Mouse (Mus musculus) mature B cell (primary cell): Measurements from ENCODE around the gene Gm10974.

Source experiments
- in situ Hi-C: fragments of 300-500 bp; cut with MboI; formaldehyde crosslinking; loops from 2 replicates; pipeline ENCODE4 v1.14.3; 2019

The Gm10974 gene

GRCm38 (mm10) chr7:66358461-66358860 lies 7.2 kb upstream of the Gm10974 start:
- in situ Hi-C loops = no loop called here

DNA sequence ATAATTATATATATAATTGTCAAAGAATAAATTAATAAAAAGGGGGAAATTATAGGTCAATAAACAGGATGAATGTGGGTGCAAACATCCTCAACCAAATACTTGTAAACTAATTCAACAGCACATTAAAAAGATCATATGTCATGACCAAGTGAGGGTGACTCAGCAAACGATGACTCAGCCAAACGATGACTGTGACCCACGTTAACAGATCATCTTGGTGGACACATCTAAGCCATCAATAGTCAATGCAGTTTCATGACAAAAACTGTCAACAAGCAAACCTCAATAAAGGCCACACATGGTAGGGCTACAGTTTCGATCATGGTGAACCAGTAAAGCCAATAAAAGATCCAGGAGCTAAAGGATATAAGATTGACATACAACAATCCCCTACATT lies 6.7 kb upstream of the Gm10974 start:
- in situ Hi-C loops = no loop called here

DNA sequence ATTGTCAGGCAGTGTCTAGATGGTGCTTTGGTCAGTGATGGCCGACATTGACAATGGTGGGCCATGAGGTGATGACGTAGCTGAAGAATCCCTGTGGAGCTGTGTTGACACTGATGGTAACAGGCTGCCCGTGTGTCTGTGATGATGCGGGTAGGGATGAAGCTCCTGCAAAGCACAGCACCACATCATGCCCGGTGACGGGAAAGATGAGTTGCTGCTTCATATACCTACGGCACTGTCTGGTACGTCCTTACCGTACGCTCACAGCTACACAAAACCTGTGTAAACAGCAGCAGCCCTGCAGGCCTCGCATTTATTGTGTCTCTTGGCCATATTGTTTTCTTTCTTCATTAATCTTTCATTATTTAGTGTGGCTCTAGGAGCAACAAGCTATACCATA lies 1.2 kb upstream of the Gm10974 start:
- in situ Hi-C loops = no loop called here

DNA sequence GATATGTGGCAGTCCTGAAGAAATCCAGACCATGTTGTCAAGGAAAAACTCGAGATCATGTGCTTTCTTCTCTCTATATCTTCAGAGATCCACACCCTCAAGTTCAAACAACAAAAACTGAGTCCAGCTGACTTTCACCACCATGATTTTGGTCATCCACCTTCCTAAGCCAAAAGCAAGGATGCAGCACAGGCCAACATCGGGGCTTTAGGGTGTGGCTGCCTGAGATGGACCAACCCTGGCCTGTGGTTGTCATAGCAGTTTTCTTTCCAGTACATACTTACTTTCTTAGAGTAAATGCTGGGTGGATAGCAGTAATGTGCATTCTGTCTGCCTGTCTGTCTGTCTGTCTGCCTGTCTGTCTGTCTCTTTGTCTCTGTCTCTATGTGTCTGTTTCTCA lies 294 bp upstream of the Gm10974 start:
- in situ Hi-C loops = no loop called here

DNA sequence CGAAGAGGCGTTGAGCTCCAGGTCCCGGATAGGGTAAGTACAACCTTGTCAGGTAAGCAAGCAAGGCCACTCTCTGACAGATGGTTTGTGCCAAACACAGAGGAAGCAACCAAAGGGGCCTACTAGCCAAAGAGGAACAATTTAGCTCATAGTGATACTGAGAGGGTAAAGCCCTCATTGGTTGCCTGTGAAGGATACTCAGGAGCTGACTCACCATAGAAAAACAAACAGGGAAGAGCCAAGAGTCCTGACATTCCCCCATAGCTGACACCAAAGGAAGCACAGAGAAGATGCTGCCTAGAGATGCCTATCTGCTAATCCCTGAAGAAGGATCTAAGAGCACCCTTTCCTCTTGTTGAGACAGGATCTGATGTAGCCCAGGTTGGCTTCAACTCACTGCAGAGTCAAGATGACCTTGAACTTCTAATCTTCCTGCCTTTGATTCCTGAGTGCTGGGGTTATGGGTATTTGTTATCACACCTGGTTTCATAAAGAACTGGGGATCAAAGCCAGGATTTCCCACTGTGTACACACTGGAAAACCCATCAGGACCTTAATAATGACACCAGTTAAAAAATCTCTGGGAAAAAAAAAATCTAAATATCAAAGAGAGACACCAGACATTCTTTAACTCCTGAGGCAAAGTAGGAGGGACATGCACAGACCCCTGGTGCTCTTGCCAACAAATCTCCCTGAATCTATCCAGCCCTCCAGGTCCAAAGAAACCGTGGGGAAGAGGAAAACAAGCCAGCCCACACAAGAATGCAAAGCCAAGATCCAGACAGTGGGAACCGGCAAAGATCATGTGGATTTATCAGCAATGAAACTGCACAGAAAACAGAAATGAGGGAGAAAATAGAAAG lies 3.6 kb downstream of the Gm10974 start:
- in situ Hi-C loops = no loop called here

DNA sequence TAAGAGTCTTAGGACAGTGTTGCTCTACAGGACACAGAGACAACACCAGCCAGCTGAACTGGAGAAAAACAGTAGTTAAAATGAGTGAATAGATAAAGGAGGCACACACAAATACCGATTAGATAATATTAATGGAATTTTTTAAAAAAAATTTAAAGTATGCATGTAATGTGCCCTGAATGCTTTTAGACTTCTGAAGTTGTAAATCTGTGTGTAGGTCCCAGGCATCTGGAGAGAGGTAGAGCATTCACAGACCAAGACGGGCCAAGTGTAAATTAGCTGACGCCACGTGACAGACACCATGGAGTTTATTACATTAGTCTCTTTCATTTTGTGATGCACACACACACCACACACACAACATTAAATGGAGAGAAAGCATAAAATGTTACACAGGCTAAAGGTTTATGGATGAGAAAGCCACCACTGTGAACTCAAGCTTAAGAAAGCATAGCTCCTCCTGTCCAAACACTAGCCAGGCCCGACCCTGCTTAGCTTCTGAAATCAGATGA lies 4.3 kb downstream of the Gm10974 start:
- in situ Hi-C loops = no loop called here

GRCm38 (mm10) chr7:66370970-66371369 lies 5.3 kb downstream of the Gm10974 start:
- in situ Hi-C loops = no loop called here

DNA sequence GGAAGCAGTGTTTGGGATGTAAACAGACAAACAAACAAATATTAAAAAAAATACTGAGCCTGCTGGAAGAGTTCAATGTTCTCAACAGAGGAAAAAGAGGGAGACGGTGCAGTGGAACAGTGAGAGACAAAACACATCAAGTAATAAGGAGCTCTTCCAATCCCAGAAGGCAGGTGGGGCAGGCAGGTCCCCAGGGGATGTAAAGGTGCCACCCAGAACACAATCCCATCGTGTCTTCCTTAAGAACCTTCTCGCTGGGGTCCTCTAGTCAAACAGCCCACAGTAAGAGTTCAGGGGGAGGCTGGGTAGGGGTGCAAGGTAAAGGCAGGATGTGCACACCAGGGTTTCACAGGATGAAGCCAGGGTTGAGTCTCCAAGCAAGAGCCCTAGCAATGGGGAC lies 7.7 kb downstream of the Gm10974 start:
- in situ Hi-C loops = no loop called here

DNA sequence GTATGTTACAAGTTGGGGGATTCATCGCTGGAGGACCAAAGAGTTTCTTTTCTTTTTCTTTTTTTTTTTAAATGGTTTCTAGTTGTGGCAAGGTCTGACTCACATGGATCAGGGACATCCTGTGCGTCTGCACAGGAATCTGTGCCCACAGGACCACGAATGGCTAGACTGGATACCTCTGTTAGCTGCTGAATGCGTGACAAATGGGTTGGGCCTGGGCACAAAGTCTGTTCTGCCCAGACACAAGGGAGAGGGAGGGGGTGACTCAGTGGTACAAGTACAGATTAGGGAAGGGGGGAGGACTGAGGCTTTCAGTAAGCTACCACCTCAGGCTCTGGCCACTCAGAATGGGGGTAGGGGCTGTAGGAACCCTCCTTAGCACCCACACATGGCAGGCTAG lies 10.0 kb downstream of the Gm10974 start:
- in situ Hi-C loops = no loop called here

- in situ Hi-C loops = no loop called here
These were observed 10.9 kb downstream of the Gm10974 start for GRCm38 (mm10) chr7:66376560-66376959.

DNA sequence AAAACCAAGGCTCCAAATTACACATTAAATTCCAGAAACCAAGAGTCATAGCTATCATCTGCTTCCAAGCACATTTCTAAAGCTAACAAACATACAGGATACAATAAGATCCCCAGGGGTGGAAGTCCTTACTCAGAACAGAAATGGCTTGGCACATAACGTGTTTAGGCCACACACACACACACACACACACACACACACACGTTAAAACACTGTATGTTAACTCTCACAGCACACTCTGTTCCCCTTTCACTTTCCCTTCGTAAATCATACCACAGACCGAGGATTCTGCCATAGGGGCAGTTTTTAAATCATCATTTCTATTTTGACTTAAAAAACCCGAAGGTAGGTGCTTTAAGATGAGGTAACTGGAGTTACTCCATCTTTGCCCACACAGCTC lies 18.5 kb downstream of the Gm10974 start:
- in situ Hi-C loops = loop anchor here (10.0 kb wide), 1 partner anchor 279 kb away; the partner anchor contains the start of gene Chsy1

DNA sequence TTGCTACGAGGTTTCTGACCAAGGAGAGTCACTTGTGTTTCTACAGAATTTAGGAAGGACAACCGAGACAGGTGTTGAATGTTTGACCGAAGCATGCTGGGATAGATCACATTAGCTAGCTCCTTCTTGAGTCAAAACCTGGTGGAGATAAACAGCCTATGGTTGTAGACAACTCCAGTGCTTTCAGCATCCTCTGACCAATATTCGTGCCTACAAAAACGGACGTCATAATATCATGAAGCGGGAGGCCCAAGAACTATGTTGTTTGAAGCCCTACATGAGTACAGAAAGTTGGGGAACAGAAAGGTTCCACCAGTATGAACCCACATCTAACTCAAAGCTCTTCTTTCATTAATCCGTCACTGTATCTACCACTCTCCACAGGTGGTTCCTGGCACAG lies 19.2 kb downstream of the Gm10974 start:
- in situ Hi-C loops = loop anchor here (10.0 kb wide), 1 partner anchor 280 kb away; the partner anchor contains the start of gene Chsy1

DNA sequence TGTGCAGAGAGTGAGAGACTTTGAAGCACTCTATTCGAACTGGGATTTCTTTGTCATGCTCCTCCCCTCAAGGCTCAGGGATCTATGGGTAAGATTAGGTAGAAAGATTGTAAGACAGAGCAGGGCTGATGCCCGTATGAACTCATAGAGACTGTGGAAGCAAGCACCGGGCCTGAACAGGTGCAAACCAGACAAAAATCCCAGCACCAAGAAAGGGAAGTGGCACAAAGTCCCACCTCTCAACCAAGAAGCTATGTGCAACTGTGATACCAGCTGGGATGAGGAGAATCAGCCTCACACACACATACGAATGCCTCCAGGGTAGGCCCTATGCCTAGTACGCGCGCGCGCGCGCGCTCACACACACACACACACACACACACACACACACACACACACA lies 20.1 kb downstream of the Gm10974 start:
- in situ Hi-C loops = loop anchor here (10.0 kb wide), 1 partner anchor 281 kb away; the partner anchor contains the start of gene Chsy1

GRCm38 (mm10) chr7:66386411-66386810 lies 20.7 kb downstream of the Gm10974 start:
- in situ Hi-C loops = loop anchor here (10.0 kb wide), 1 partner anchor 282 kb away; the partner anchor contains the start of gene Chsy1

- in situ Hi-C loops = loop anchor here (10.0 kb wide), 1 partner anchor 283 kb away; the partner anchor contains the start of gene Chsy1
These were observed 21.7 kb downstream of the Gm10974 start for GRCm38 (mm10) chr7:66387419-66387812.

- in situ Hi-C loops = loop anchor here (10.0 kb wide), 1 partner anchor 283 kb away; the partner anchor contains the start of gene Chsy1
These were observed 22.3 kb downstream of the Gm10974 start, which contains the start of gene Lrrk1 for GRCm38 (mm10) chr7:66387813-66388521. TSS of gene Lrrk1 (minus strand) at chr7:66388350.

DNA sequence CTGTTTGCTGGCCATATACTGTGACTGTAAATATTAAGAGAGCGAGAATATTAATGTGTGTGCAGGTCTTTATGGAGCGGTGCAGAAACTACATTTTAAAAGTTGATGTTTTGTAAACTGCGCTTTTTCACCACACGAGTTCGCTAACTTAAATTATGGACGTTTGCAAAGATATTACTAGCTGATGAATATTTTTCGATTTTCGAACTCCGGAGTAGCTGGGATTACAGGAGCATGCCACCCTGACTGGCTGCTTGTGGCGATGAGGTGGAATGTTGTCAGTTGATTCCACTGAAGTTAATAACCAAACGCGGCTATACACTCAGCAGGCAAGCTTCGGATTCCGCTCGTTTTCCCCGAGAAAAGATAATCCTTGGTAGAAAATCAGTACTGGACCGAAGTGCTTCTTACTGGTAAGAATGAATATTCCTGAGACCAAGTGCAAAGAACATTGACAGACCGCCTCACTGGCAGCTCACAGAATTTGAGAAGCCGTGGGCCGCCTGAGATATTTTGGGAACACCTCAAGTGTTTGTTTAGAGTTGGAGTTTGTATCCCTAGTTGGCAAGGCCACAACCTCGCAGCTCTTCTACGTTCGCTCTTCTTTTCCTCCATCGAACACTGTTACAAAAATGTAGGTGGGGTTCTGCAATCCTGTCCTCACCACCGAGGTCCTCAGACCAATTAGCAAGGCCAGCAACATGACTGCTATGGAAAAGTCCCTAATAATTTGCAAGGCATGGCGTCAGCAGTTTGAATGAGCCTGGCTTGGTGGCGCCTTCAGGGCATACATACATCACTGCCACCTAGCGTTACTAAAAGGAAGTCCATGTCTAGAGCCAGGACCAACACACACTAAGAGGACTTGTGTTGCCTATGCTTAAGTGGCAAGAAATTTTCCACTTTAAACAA lies 23.2 kb downstream of the Gm10974 start:
- in situ Hi-C loops = loop anchor here (10.0 kb wide), 1 partner anchor 284 kb away; the partner anchor contains the start of gene Chsy1

- in situ Hi-C loops = no loop called here
These were observed 31.6 kb downstream of the Gm10974 start for GRCm38 (mm10) chr7:66397288-66397687.

DNA sequence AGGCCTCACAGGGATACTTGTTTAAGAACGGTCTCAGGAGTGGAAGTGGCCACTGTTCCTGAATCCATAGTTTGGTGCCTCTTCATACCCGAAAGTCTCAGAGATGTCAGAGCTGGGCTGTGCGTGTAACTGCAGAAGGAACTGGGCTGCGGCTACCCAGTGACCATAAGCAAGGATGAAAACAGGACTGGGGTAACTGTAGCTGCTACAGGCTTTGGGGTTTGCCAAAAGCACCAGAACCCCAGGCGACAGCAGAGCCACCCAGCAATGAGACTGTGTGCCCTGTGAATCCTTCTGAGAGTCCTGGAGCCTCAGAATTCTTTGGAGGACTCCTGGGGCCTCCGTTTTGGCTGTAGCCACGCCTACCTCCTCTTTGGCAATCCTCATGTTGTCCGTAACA lies 35.9 kb downstream of the Gm10974 start:
- in situ Hi-C loops = no loop called here

- in situ Hi-C loops = no loop called here
These were observed 37.2 kb downstream of the Gm10974 start for GRCm38 (mm10) chr7:66402876-66403275.

DNA sequence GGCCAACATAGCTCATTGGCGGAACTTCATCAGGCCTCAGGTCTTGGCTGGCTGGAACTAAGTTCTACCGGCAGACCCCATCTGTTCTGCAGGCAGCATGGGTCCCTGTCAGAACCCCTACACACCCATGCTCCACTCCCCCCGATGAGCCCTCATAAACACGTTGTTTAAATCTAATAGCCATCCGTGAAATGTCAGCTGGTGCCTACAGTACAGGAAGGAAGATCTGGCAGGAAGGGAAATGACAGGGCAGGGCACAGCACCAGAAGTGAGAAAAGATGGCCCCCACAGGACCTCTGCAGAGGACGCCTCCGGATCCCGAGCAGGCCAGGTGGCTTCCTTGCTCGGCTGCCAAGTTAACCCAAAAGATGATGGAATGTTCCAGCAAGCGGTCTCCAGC lies 38.4 kb downstream of the Gm10974 start:
- in situ Hi-C loops = no loop called here
